Mouse (Mus musculus) lung, embryonic 16.5 days (tissue): ENCODE measurements around the gene Tlr3. TPM values are rescaled to one million over a fixed set of nuclear protein-coding genes. Genes with fewer than 3 reads are reported as not detected.
A peak's percentile ranks its signal among the peaks of the same experiment; 100 is the strongest.

Source experiments
- ATAC-seq: fragments of 200-750 bp; cut with Nextera tagmentation; 2 replicates; pipeline ENCODE4 v1.8.0; 2017; ENCODE audit warnings: low read depth, mild to moderate bottlenecking, moderate library complexity
- H3K27ac ChIP-seq: fragments of 300-500 bp; sonication (generic); 2 replicates; pipeline ENCODE4 v1.5.1; 2014; ENCODE audit warnings: mild to moderate bottlenecking, control low read depth, low read length
- H3K27me3 ChIP-seq: fragments of 300-500 bp; sonication (generic); 2 replicates; pipeline ENCODE4 v1.6.1; 2014; ENCODE audit warnings: low read depth, low read length, mixed read lengths; ENCODE audit not compliant: control insufficient read depth, insufficient read depth
- H3K36me3 ChIP-seq: fragments of 300-500 bp; sonication (generic); 2 replicates; pipeline ENCODE4 v1.6.1; 2014; ENCODE audit warnings: low read length; ENCODE audit not compliant: control insufficient read depth, insufficient read depth
- H3K4me1 ChIP-seq: fragments of 300-500 bp; sonication (generic); replicated peaks from 2 replicates; pipeline ENCODE4 v1.6.1; 2014; ENCODE audit warnings: low read length, mixed read lengths; ENCODE audit not compliant: control insufficient read depth, insufficient read depth
- H3K4me2 ChIP-seq: fragments of 300-500 bp; sonication (generic); 2 replicates; pipeline ENCODE4 v1.6.1; 2014; ENCODE audit warnings: low read depth, low read length, control low read depth
- H3K4me3 ChIP-seq: fragments of 300-500 bp; sonication (generic); 2 replicates; pipeline ENCODE4 v1.5.1; 2014; ENCODE audit warnings: mild to moderate bottlenecking, low read length, control low read depth
- H3K9ac ChIP-seq: fragments of 300-500 bp; sonication (generic); 2 replicates; pipeline ENCODE4 v1.6.1; 2014; ENCODE audit warnings: low read length, control low read depth
- H3K9me3 ChIP-seq: fragments of 300-500 bp; sonication (generic); 2 replicates; pipeline ENCODE4 v1.6.1; 2016; ENCODE audit warnings: low read length; ENCODE audit not compliant: control insufficient read depth
- WGBS: fragments of 180-500 bp; shearing (Covaris S2); extraction: QIAGEN DNeasy Blood & Tissue Kit; methylation state at CpG from one replicate; pipeline ENCODE4 v1.1.7; 2014; 5-methylcytosine and 5-hydroxymethylcytosine counted together
- polyA plus RNA-seq: library from polyadenylated mRNA; unstranded; fragments of >200 nt; fragmentation: Nextera tagmentation; extraction: Ambion mirVana; gene quantifications from 2 replicates; pipeline ENCODE4 v1.2.1, GENCODE M21; 2015

Tlr3 gene
- polyA plus RNA-seq, 1 experiment from 2014 or later = 4.7 TPM

GRCm38 (mm10) chr8:45362323-45362722, 48.6 kb downstream of the Tlr3 start:
- WGBS = 67% methylated on average over 6 of the region's 6 CpGs
- no peak for ATAC-seq
- no peaks in the 10 kb centered on the region for H3K36me3 ChIP-seq
- H3K9ac ChIP-seq = no peak overlapping the region
- H3K4me1 ChIP-seq = peaks cover 6% of the 10 kb centered on the region
- no peak overlapping the region for H3K4me2 ChIP-seq
- no peaks in the 10 kb centered on the region for H3K9me3 ChIP-seq
- H3K27me3 ChIP-seq = no peaks in the 10 kb centered on the region
- H3K4me3 ChIP-seq = no peak overlapping the region
- no peak overlapping the region for H3K27ac ChIP-seq

GRCm38 (mm10) chr8:45359091-45359605, 51.7 kb downstream of the Tlr3 start:
- 76% methylated on average over 6 of the region's 6 CpGs for WGBS
- no peak overlapping the region for H3K9ac ChIP-seq
- H3K27ac ChIP-seq = no peak overlapping the region
- ATAC-seq = no peak
- no peaks in the 10 kb centered on the region for H3K36me3 ChIP-seq
- peaks cover 6% of the 10 kb centered on the region for H3K4me1 ChIP-seq
- no peaks in the 10 kb centered on the region for H3K27me3 ChIP-seq
- H3K4me2 ChIP-seq = peak overlapping the region; percentile 93
- H3K9me3 ChIP-seq = no peaks in the 10 kb centered on the region
- peak overlapping the region; percentile 73 for H3K4me3 ChIP-seq

DNA sequence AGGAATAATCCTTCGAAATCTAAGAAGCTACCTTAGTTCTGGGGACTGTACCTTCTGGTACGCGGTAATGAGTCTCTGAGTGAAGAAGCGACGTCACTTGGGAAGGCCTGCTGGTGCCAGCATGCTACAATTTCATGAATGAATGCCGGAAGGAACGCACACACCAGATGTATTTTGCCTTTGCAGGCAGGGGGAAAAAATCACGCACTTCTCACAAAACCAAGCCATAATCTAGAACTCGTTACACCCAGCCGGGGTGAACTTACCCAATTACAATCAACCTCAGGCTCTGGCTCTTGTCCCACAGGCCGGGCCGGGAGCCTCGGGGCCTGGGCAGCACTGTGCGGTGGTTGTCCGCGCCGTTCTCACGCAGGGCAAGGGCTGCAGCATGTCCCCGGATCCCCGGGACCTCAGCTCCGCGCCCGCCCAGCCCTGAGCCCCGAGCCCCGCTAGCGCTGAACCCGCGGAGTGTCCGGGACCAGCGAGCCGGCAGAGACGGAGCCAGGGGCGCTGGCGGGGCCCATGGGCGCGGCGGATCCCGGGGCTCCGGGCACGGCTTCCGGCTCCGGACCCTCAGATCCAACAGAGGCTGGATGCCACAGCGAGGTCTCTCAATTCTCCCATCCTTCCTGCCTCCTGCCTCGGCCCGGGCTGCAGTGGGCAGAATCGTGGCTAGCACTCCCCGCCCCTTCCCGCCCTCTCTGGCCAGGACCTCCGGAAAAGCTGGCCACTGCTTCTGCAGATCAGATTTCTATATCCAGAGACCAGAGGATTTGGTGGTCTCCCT, 52.6 kb downstream of the Tlr3 start:
- peaks cover 6% of the 10 kb centered on the region for H3K4me1 ChIP-seq
- 3% methylated on average over 48 of the region's 49 CpGs for WGBS
- H3K4me2 ChIP-seq = peak overlapping the region; percentile 93
- peak overlapping the region; percentile 83 for H3K9ac ChIP-seq
- peak; percentile 87 for ATAC-seq
- 0 out of 2 replicates have a peak, but pooled peaks cover 2% of the 10 kb centered on the region for H3K36me3 ChIP-seq
- H3K27ac ChIP-seq = peak overlapping the region; percentile 43
- peak overlapping the region; percentile 73 for H3K4me3 ChIP-seq
- no peaks in the 10 kb centered on the region for H3K27me3 ChIP-seq
- H3K9me3 ChIP-seq = no peaks in the 10 kb centered on the region

DNA sequence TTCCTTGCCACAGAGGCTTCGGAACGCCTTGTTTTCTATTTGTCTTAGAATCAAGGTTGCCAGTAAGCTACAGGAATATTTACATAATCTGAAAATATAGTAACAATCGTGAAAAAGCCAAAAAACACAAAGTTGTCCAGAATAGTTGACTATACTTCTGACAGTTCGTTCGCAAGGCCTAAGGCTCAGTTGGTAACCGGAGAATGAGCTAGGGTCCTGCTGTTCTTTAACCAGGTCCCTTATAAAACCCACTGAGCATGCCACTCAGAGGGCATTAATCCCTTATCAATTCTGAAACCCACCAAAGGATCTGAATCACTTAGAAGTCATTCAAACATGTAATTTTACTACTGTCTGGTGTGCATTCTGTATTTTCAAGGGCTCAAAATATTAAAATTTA, 55.1 kb downstream of the Tlr3 start:
- no peak overlapping the region for H3K27ac ChIP-seq
- 84% methylated on average over 6 of the region's 6 CpGs for WGBS
- no peak for ATAC-seq

More for the DNA sequence above, 55.1 kb downstream of the Tlr3 start:
- no peak overlapping the region for H3K9ac ChIP-seq
- H3K36me3 ChIP-seq = 0 out of 2 replicates have a peak, but pooled peaks cover 2% of the 10 kb centered on the region
- H3K27me3 ChIP-seq = no peaks in the 10 kb centered on the region
- H3K4me1 ChIP-seq = peaks cover 6% of the 10 kb centered on the region
- no peaks in the 10 kb centered on the region for H3K9me3 ChIP-seq
- no peak overlapping the region for H3K4me2 ChIP-seq
- H3K4me3 ChIP-seq = no peak overlapping the region

Other genes starting within 250 kb of the Tlr3 start
- 0.16 and 0.73 TPM in 2 replicates for gene F11, start 149.0 kb downstream of the Tlr3 start, polyA plus RNA-seq
- gene Klkb1, start 116.2 kb downstream of the Tlr3 start, polyA plus RNA-seq = 0.03 and 0.39 TPM in 2 replicates
- 0.10 TPM in 1 of 2 replicates, not detected in the other for gene Gm45753, start 102.6 kb downstream of the Tlr3 start, polyA plus RNA-seq
- 1.4 and 1.9 TPM in 2 replicates for gene Cyp4v3, start 77.9 kb downstream of the Tlr3 start, polyA plus RNA-seq
- gene Fam149a, start 28.8 kb downstream of the Tlr3 start, polyA plus RNA-seq = 8.7 and 9.8 TPM in 2 replicates
- 19.2 and 23.9 TPM in 2 replicates for gene Sorbs2, start 96.7 kb upstream of the Tlr3 start, polyA plus RNA-seq